Mouse (Mus musculus) limb, embryonic 11.5 days (tissue): ENCODE measurements around the gene Egln2. TPM values are rescaled to one million over a fixed set of nuclear protein-coding genes. Genes with fewer than 3 reads are reported as not detected.
A peak's percentile ranks its signal among the peaks of the same experiment; 100 is the strongest.

ENCODE experiments used
- ATAC-seq: fragments of 200-750 bp; cut with Nextera tagmentation; 2 replicates; pipeline ENCODE4 v1.8.0; 2017; ENCODE audit warnings: low read depth; ENCODE audit not compliant: insufficient number of reproducible peaks, low FRiP score, low TSS enrichment
- DNase-seq: peaks from one replicate; pipeline ENCODE4 v3.0.0-alpha.2; 2015; ENCODE audit warnings: low spot score
- H3K27ac ChIP-seq: fragments of 300-500 bp; sonication (generic); replicated peaks from 2 replicates; pipeline ENCODE4 v1.5.1; 2014; ENCODE audit warnings: low read depth, mild to moderate bottlenecking, low read length
- H3K27me3 ChIP-seq: fragments of 300-500 bp; sonication (generic); 2 replicates; pipeline ENCODE4 v1.6.1; 2014; ENCODE audit warnings: mild to moderate bottlenecking, low read length, mixed read lengths; ENCODE audit not compliant: control insufficient read depth, insufficient read depth
- H3K36me3 ChIP-seq: fragments of 300-500 bp; sonication (generic); 2 replicates; pipeline ENCODE4 v1.6.1; 2014; ENCODE audit warnings: mild to moderate bottlenecking, low read length, moderate library complexity, mixed read lengths; ENCODE audit not compliant: control insufficient read depth, insufficient read depth
- H3K4me1 ChIP-seq: fragments of 300-500 bp; sonication (generic); 2 replicates; pipeline ENCODE4 v1.6.1; 2014; ENCODE audit warnings: low read length, mixed read lengths; ENCODE audit not compliant: control insufficient read depth, insufficient read depth
- H3K4me2 ChIP-seq: fragments of 300-500 bp; sonication (generic); 2 replicates; pipeline ENCODE4 v1.6.1; 2014; ENCODE audit warnings: low read depth, mild to moderate bottlenecking, moderate library complexity; ENCODE audit not compliant: severe bottlenecking
- H3K4me3 ChIP-seq: fragments of 300-500 bp; sonication (generic); 2 replicates; pipeline ENCODE4 v1.5.1; 2014; ENCODE audit warnings: low read depth, low read length
- H3K9ac ChIP-seq: fragments of 300-500 bp; sonication (generic); 2 replicates; pipeline ENCODE4 v1.6.1; 2014; ENCODE audit warnings: mild to moderate bottlenecking, low read length
- H3K9me3 ChIP-seq: fragments of 300-500 bp; sonication (generic); 2 replicates; pipeline ENCODE4 v1.6.1; 2016; ENCODE audit warnings: low read length; ENCODE audit not compliant: control insufficient read depth
- WGBS: fragments of 180-500 bp; shearing (Covaris S2); extraction: QIAGEN DNeasy Blood & Tissue Kit; methylation state at CpG from one replicate; pipeline ENCODE4 v1.1.7; 2014; 5-methylcytosine and 5-hydroxymethylcytosine counted together
- microRNA counts: library from miRNA; unstranded; fragments of <30 nt; microRNA quantifications from one replicate; lab custom pipeline; 2016
- microRNA-seq: library from miRNA; unstranded; fragments of <30 nt; microRNA quantifications from one replicate; pipeline ENCODE4, GENCODE M21; 2016
- polyA plus RNA-seq: library from polyadenylated mRNA; unstranded; fragments of >200 nt; fragmentation: Nextera tagmentation; extraction: Ambion mirVana; gene quantifications from 2 replicates; pipeline ENCODE4 v1.2.1, GENCODE M21; 2014

Egln2 gene
- polyA plus RNA-seq, 1 experiment from 2014 or later = 52.3 TPM

DNA sequence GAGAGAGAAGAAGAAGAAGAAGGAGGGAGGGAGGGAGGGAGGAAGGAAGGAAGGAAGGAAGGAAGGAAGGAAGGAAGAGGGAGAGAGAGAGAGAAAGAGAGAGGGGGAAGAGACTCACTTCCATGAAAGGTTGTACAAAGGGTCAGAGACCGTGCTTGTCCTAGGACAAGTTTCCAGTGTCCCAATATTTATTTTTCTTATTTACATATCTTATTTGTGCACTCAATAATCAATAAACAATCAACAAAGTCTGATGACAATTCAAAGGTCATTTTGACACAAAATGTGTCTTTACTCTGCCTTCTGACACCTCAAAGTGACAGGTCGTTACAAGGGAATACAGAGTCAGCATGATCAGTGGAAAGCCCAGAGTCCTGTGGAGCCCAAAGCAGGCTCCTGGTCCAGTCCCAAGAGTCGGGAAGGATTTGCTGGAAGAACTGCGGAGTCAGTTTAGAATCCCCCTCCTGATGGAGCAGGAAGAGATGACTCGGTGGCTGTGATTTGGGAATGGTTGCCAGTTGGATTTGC, 42.2 kb downstream of the Egln2 start:
- WGBS = 72% methylated on average over 5 of the region's 5 CpGs
- no peaks in the 10 kb centered on the region for H3K27me3 ChIP-seq
- H3K4me3 ChIP-seq = no peak overlapping the region
- DNase-seq (no peak), ATAC-seq (no peak)
- H3K9ac ChIP-seq = no peak overlapping the region
- H3K36me3 ChIP-seq = no peaks in the 10 kb centered on the region
- no peaks in the 10 kb centered on the region for H3K4me1 ChIP-seq
- no peaks in the 10 kb centered on the region for H3K9me3 ChIP-seq
- no peak overlapping the region for H3K27ac ChIP-seq
- no peak overlapping the region for H3K4me2 ChIP-seq

DNA sequence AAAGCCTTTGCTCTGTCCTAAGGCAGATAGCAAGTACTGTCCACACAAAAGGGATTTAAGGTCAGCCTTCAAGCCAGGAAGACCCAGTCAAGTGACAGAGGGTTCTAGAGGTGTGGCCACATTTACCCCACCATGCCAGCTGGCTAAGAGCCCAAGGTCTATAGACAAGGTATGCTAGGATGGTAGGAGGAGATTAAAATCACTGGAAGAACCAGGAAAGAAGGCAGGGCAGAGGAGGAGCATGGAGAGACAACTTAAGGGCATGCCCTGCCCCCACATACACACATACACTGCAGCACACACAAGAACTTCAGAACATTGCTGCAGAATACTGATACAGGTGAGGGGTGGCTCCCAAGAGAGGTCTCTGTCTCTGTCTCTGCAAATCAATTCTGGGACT, 46.9 kb downstream of the Egln2 start, which contains the start of gene Cyp2f2:
Cyp2f2 (plus strand) TSS at position 234 of the 400 bp plus-strand sequence.
- no peak for ATAC-seq
- 0 out of 2 replicates have a peak, but pooled peaks cover 3% of the 10 kb centered on the region for H3K4me1 ChIP-seq

DNA sequence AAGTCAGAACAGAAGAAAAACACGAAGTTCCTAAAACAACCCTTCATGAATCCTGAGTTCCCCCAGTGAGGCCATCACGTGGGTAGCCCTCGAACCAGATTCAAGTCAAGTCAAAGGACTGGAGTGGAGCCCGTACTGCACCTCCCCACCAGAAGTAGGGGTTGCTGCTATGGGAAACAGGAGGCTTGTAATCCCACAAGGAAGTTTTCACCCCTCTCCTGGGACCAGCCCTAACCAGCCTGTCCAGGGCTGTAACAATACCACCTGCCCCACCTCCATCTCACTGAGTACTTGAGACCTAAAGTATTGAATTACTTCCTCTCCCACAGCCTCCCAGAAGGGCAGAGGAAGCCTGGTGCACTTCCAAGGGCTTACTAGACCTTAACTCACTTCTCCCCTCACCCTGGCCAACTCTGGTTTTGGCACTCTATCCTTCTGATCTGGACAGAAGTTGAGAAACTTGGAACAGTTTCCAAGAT, 48.5 kb downstream of the Egln2 start:
- no peak overlapping the region for H3K4me2 ChIP-seq
- no peak overlapping the region for H3K27ac ChIP-seq
- H3K4me3 ChIP-seq = no peak overlapping the region
- 80% methylated on average over 4 of the region's 4 CpGs for WGBS
- no peaks in the 10 kb centered on the region; the same call in 1 of the 2 replicates for H3K9me3 ChIP-seq
- H3K27me3 ChIP-seq = no peaks in the 10 kb centered on the region
- H3K4me1 ChIP-seq = 0 out of 2 replicates have a peak, but pooled peaks cover 3% of the 10 kb centered on the region
- ATAC-seq (no peak), DNase-seq (no peak)
- no peak overlapping the region for H3K9ac ChIP-seq
- no peaks in the 10 kb centered on the region for H3K36me3 ChIP-seq

More for the DNA sequence above, 46.9 kb downstream of the Egln2 start, which contains the start of gene Cyp2f2:
- Histone ChIP-seq H3K27ac (no peak within 1 kb of the TSS), H3K9me3 (no peaks in the 10 kb centered on the region; the same call in 1 of the 2 replicates), H3K36me3 (no peaks in the 10 kb centered on the region), H3K9ac (no peak within 1 kb of the TSS), H3K27me3 (no peaks in the 10 kb centered on the region), H3K4me2 (no peak within 1 kb of the TSS), H3K4me3 (no peak within 1 kb of the TSS)
- DNase-seq = no peak

DNA sequence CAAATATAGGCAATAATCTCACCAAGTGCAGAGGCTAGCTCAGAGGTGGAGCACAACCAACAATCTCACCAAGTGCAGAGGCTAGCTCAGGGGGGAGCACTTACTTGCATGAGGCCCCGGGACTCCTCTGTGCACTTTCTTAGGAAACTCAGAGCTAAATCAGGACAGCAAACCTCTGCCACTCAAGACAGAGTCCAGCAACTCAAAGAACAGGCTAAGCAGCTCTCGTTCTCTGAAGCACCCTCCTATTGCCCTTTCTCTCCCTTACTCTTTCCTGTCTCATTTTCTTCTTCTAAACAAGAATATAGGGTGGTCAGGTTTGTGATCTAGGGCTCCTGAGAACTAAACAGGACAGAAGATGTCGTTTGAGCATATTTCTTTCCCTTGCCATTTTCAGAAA, 54.6 kb downstream of the Egln2 start:
- WGBS = 79% methylated on average over 3 of the region's 3 CpGs

DNA sequence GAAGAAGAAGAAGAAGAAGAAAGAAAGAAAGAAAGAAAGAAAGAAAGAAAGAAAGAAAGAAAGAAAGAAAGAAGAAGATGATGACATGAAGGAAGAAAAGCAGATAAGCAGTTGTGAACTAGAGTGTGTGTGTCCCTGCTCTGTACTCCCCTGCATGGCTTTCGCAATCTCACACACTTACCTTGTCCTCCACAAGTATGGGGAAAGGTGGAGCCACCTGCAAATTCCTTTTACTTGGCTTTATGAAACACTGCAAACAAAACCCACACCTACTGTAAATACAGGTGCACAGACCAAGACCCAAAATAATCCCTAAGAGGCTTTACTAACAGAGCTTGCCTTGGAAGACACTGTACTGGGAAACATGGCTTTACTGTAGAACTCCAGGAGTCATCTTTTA, 55.6 kb downstream of the Egln2 start:
- Histone ChIP-seq H3K4me2 (no peak overlapping the region), H3K4me3 (no peak overlapping the region), H3K4me1 (no peaks in the 10 kb centered on the region), H3K27me3 (no peaks in the 10 kb centered on the region), H3K9ac (no peak overlapping the region), H3K36me3 (no peaks in the 10 kb centered on the region), H3K27ac (no peak overlapping the region), H3K9me3 (no peaks in the 10 kb centered on the region)
- ATAC-seq (no peak), DNase-seq (no peak)
- WGBS = 94% methylated on average over 1 of the region's 1 CpGs

More for the DNA sequence above, 54.6 kb downstream of the Egln2 start:
- Histone ChIP-seq H3K4me3 (no peak overlapping the region), H3K9ac (no peak overlapping the region), H3K4me1 (no peaks in the 10 kb centered on the region), H3K4me2 (no peak overlapping the region), H3K27me3 (no peaks in the 10 kb centered on the region), H3K36me3 (no peaks in the 10 kb centered on the region), H3K27ac (no peak overlapping the region), H3K9me3 (no peaks in the 10 kb centered on the region)
- no peak for DNase-seq
- ATAC-seq = no peak

DNA sequence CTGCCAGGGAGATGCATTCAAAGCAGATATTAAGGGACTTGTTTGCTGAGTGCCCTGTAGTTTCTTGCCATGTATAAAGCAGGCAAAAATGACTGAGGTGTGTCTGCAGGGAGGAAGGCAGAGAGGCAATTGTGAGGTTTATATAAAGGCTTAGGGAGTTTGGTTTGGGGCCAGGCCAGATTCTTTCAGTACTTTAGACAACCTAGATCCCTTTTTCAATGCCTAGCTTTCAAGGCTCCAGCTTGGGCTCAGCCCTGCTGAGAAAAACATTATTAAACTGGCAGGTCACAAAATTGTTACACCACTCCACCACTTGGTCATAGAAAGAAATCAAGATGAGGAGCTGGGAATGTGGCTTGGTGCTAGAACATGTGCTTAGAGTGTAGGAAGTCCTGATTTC, 56.3 kb downstream of the Egln2 start:
- H3K9ac ChIP-seq = no peak overlapping the region
- no peak for ATAC-seq
- H3K4me2 ChIP-seq = no peak overlapping the region
- H3K36me3 ChIP-seq = no peaks in the 10 kb centered on the region
- no peaks in the 10 kb centered on the region for H3K27me3 ChIP-seq
- no peak overlapping the region for H3K27ac ChIP-seq
- no peak for DNase-seq
- H3K9me3 ChIP-seq = no peaks in the 10 kb centered on the region
- 0 out of 2 replicates have a peak, but pooled peaks cover under 1% of the 10 kb centered on the region for H3K4me1 ChIP-seq
- H3K4me3 ChIP-seq = no peak overlapping the region

MicroRNA genes within 50 kb of the gene (microRNA counts, 519-probe panel; counts per million panel counts)
- microRNA mmu-miR-1191 (lab: Ali Mortazavi, UCI) = not detected

Small RNA genes lying within 50 kb of the gene (microRNA-seq; reads per million reads assigned to microRNA genes)
- gene Mir1191 = 3.4 reads per million, percentile 2 among the genes with 10 or more reads in this experiment
- not detected for gene Mir3101

Other genes starting within 250 kb of the Egln2 start
- not detected in 2 replicates for gene Cyp2a22, start 227.4 kb downstream of the Egln2 start, polyA plus RNA-seq
- gene Cyp2a12, start 137.7 kb downstream of the Egln2 start, polyA plus RNA-seq = not detected in 2 replicates
- not detected in 2 replicates for gene Cyp2f2, start 46.9 kb downstream of the Egln2 start, polyA plus RNA-seq
- gene Cyp2t4, start 13.1 kb downstream of the Egln2 start, polyA plus RNA-seq = 0.09 TPM in 1 of 2 replicates, not detected in the other
- gene Rab4b, start 12.1 kb upstream of the Egln2 start, polyA plus RNA-seq = 51.6 and 55.1 TPM in 2 replicates
- gene Gm21983, start 14.3 kb upstream of the Egln2 start, polyA plus RNA-seq = 0.48 TPM in 1 of 2 replicates, not detected in the other
- 5.5 and 8.7 TPM in 2 replicates for gene Mia, start 14.4 kb upstream of the Egln2 start, polyA plus RNA-seq
- gene BC024978, start 29.0 kb upstream of the Egln2 start, polyA plus RNA-seq = 3.9 and 4.8 TPM in 2 replicates
- 394 and 396 TPM in 2 replicates for gene Snrpa, start 29.5 kb upstream of the Egln2 start, polyA plus RNA-seq
- gene Itpkc, start 61.9 kb upstream of the Egln2 start, polyA plus RNA-seq = 6.5 and 8.0 TPM in 2 replicates
- gene Coq8b, start 66.2 kb upstream of the Egln2 start, polyA plus RNA-seq = 14.5 and 15.5 TPM in 2 replicates
- 7.3 and 9.0 TPM in 2 replicates for gene Numbl, start 91.6 kb upstream of the Egln2 start, polyA plus RNA-seq
- gene Ltbp4, start 170.9 kb upstream of the Egln2 start, polyA plus RNA-seq = 10.8 and 14.0 TPM in 2 replicates
- gene Shkbp1, start 189.2 kb upstream of the Egln2 start, polyA plus RNA-seq = 46.5 and 50.9 TPM in 2 replicates
- gene Gm20479, start 190.6 kb upstream of the Egln2 start, polyA plus RNA-seq = 0.52 TPM in 1 of 2 replicates, not detected in the other